Mouse (Mus musculus): ENCODE results near the gene Tmem186. TPM values are rescaled to one million over a fixed set of nuclear protein-coding genes. Genes with fewer than 3 reads are reported as not detected.

Tmem186 gene
- total and polyA plus RNA-seq, 2 experiments from 2014 or later = 14.8 to 21.8 TPM

DNA sequence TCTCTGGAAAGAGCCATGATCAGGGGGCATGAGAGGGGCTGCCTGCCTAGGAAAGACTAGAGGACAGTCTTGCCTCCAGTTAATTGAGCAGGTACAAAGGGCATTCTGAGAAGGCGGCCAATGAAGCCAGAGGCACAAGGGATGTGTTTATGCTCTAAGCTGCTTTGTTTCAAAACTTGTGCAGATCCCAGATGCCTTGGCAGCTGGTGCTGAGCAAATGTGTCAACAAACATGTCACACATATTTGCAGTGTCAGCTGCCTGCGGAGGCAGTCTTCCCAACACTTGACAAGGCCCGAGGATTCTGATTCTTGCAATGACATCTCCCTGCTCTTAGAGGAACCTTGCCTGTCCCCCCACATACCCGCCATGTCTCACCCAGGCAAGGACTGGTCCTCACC lies 42.1 kb downstream of the Tmem186 start:
- H3K9me3 ChIP-seq (replicated peaks; ENCODE audit: control insufficient read depth, low read length) = no peaks in the 10 kb centered on the region
- no peaks in the 10 kb centered on the region for H3K4me1 ChIP-seq (ENCODE audit: control insufficient read depth, insufficient read depth)
- ATAC-seq (ENCODE audit: insufficient read depth, low read depth) (no peak), DNase-seq (ENCODE audit: low spot score) (no peak)
- 46% methylated on average over 4 of the region's 4 CpGs for WGBS
- no peaks in the 10 kb centered on the region for H3K36me3 ChIP-seq (replicated peaks; ENCODE audit: control insufficient read depth, insufficient read depth, low read length)
- H3K27ac ChIP-seq (ENCODE audit: low read depth) = no peak overlapping the region
- TF ChIP-seq CTCF (IDR thresholded peaks at IDR 0.05; ENCODE audit: low read depth) (no peak), EP300 (IDR thresholded peaks at IDR 0.05; ENCODE audit: low read depth) (no peak)
- H3K27me3 ChIP-seq (ENCODE audit: control insufficient read depth, insufficient read depth, low read length) = no peaks in the 10 kb centered on the region
- no peak overlapping the region for H3K4me2 ChIP-seq (ENCODE audit: low read depth, low read length)
- no peak overlapping the region for H3K4me3 ChIP-seq (ENCODE audit: low read depth, low read length)
- no peak overlapping the region for H3K9ac ChIP-seq (replicated peaks; ENCODE audit: low read depth, low read length)

DNA sequence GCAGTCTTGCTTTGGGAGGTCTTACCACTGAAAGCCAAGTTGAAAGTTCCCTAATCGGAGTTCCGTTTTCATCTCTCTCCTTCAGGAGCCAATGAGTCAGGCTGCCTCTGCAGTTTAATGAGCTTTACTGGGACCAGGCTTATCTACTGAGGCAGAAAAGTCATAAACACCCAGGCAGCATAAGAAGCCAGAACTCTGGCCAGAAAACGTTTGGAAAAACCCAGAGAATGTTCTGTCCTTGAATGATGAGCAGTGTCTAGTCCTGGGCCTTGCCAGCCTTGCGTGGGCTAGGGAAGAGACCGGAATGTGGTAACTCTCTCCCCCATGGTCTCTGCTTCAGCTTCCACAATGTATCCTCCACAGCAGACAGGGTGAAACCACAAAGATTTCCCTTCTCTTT lies 52.5 kb downstream of the Tmem186 start:
- no peak for ATAC-seq (ENCODE audit: insufficient read depth, low read depth)
- WGBS = 68% methylated on average over 5 of the region's 5 CpGs
- no peak for DNase-seq (ENCODE audit: low spot score)
- H3K27me3 ChIP-seq (ENCODE audit: control insufficient read depth, insufficient read depth, low read length) = no peaks in the 10 kb centered on the region
- H3K27ac ChIP-seq (ENCODE audit: low read depth) = no peak overlapping the region
- no peak overlapping the region for H3K9ac ChIP-seq (replicated peaks; ENCODE audit: low read depth, low read length)
- no peak overlapping the region for H3K4me2 ChIP-seq (ENCODE audit: low read depth, low read length)
- H3K36me3 ChIP-seq (replicated peaks; ENCODE audit: control insufficient read depth, insufficient read depth, low read length) = peaks cover 17% of the 10 kb centered on the region; the same call in 1 of the 2 replicates
- H3K4me1 ChIP-seq (ENCODE audit: control insufficient read depth, insufficient read depth) = no peaks in the 10 kb centered on the region
- H3K9me3 ChIP-seq (replicated peaks; ENCODE audit: control insufficient read depth, low read length) = no peaks in the 10 kb centered on the region
- TF ChIP-seq CTCF (IDR thresholded peaks at IDR 0.05; ENCODE audit: low read depth) (no peak), EP300 (IDR thresholded peaks at IDR 0.05; ENCODE audit: low read depth) (no peak)
- H3K4me3 ChIP-seq (ENCODE audit: low read depth, low read length) = no peak overlapping the region

DNA sequence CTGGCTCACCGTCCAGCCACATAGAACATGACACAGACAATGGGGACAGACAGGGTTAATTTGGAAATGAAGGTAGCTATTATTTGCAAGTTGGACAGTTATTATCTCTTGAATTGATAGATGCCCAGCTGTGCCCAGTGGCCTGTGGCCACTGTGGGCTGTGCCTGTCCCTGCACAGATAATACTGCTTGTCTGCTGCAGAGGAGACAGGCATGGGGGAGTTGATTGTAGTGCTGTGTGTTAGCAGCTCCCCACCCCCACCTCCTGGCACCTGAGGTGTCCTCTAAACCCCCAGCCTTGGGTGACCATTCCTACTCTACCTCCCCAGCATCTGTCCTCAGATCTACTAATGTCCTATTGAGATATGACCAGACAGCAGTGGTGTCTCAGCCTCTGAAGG lies 53.3 kb downstream of the Tmem186 start:
- Histone ChIP-seq H3K9me3 (replicated peaks; ENCODE audit: control insufficient read depth, low read length) (no peaks in the 10 kb centered on the region), H3K4me1 (ENCODE audit: control insufficient read depth, insufficient read depth) (no peaks in the 10 kb centered on the region), H3K36me3 (replicated peaks; ENCODE audit: control insufficient read depth, insufficient read depth, low read length) (peaks cover 15% of the 10 kb centered on the region; the same call in 1 of the 2 replicates), H3K27me3 (ENCODE audit: control insufficient read depth, insufficient read depth, low read length) (no peaks in the 10 kb centered on the region), H3K27ac (ENCODE audit: low read depth) (no peak overlapping the region), H3K4me2 (ENCODE audit: low read depth, low read length) (no peak overlapping the region), H3K9ac (replicated peaks; ENCODE audit: low read depth, low read length) (no peak overlapping the region), H3K4me3 (ENCODE audit: low read depth, low read length) (no peak overlapping the region)
- WGBS = 80% methylated on average over 1 of the region's 1 CpGs
- no peak for TF ChIP-seq EP300 (IDR thresholded peaks at IDR 0.05; ENCODE audit: low read depth)
- TF ChIP-seq CTCF (IDR thresholded peaks at IDR 0.05; ENCODE audit: low read depth) = no peak
- no peak for DNase-seq (ENCODE audit: low spot score)
- ATAC-seq (ENCODE audit: insufficient read depth, low read depth) = no peak

Small RNA genes within 50 kb of the gene (microRNA-seq; reads per million reads assigned to microRNA genes)
- not detected for gene Gm22137

Other genes with a start within 250 kb of the Tmem186 start
- gene Tmem114, start 212.6 kb downstream of the Tmem186 start, total RNA-seq (2014; rRNA removed; ENCODE audit: low replicate concordance) = not detected in 2 replicates
- gene Tmem114, start 212.6 kb downstream of the Tmem186 start, polyA plus RNA-seq (2015; fragmentation: Nextera tagmentation; extraction: Ambion mirVana) = not detected in 2 replicates
- gene Mettl22, start 166.9 kb downstream of the Tmem186 start, total RNA-seq (2014; rRNA removed; ENCODE audit: low replicate concordance) = 26.4 and 78.3 TPM in 2 replicates
- gene Mettl22, start 166.9 kb downstream of the Tmem186 start, polyA plus RNA-seq (2015; fragmentation: Nextera tagmentation; extraction: Ambion mirVana) = 38.7 and 43.4 TPM in 2 replicates
- 15.8 and 28.8 TPM in 2 replicates for gene Abat, start 124.3 kb downstream of the Tmem186 start, total RNA-seq (2014; rRNA removed; ENCODE audit: low replicate concordance)
- 9.9 TPM in 2 replicates for gene Abat, start 124.3 kb downstream of the Tmem186 start, polyA plus RNA-seq (2015; fragmentation: Nextera tagmentation; extraction: Ambion mirVana)
- 26.2 and 26.8 TPM in 2 replicates for gene Pmm2, start within 50 bp of the Tmem186 start, total RNA-seq (2014; rRNA removed; ENCODE audit: low replicate concordance)
- gene Pmm2, start within 50 bp of the Tmem186 start, polyA plus RNA-seq (2015; fragmentation: Nextera tagmentation; extraction: Ambion mirVana) = 34.4 and 36.6 TPM in 2 replicates
- 71.6 and 76.6 TPM in 2 replicates for gene Carhsp1, start 34.4 kb upstream of the Tmem186 start, total RNA-seq (2014; rRNA removed; ENCODE audit: low replicate concordance)
- 42.7 TPM in 2 replicates for gene Carhsp1, start 34.4 kb upstream of the Tmem186 start, polyA plus RNA-seq (2015; fragmentation: Nextera tagmentation; extraction: Ambion mirVana)
- gene Gm5767, start 43.1 kb upstream of the Tmem186 start, total RNA-seq (2014; rRNA removed; ENCODE audit: low replicate concordance) = not detected in 2 replicates
- gene Gm5767, start 43.1 kb upstream of the Tmem186 start, polyA plus RNA-seq (2015; fragmentation: Nextera tagmentation; extraction: Ambion mirVana) = not detected in 2 replicates
- gene Usp7, start 154.6 kb upstream of the Tmem186 start, total RNA-seq (2014; rRNA removed; ENCODE audit: low replicate concordance) = 33.4 and 51.5 TPM in 2 replicates
- gene Usp7, start 154.6 kb upstream of the Tmem186 start, polyA plus RNA-seq (2015; fragmentation: Nextera tagmentation; extraction: Ambion mirVana) = 8.2 and 10.0 TPM in 2 replicates
- gene 1810013L24Rik, start 192.4 kb upstream of the Tmem186 start, total RNA-seq (2014; rRNA removed; ENCODE audit: low replicate concordance) = 39.8 and 41.9 TPM in 2 replicates
- 15.0 and 15.7 TPM in 2 replicates for gene 1810013L24Rik, start 192.4 kb upstream of the Tmem186 start, polyA plus RNA-seq (2015; fragmentation: Nextera tagmentation; extraction: Ambion mirVana)

All from heart, postnatal 0 days (tissue).